Mouse (Mus musculus): ENCODE measurements around the gene Epha8. TPM values are rescaled to one million over a fixed set of nuclear protein-coding genes. Genes with fewer than 3 reads are reported as not detected.

The Epha8 gene
- polyA plus RNA-seq (2014; fragmentation: Illumina TruSeq; extraction: RNeasy Lipid Tissue Mini Kit (QIAGEN cat#74804); ENCODE audit: low read depth, low replicate concordance): not detected

DNA sequence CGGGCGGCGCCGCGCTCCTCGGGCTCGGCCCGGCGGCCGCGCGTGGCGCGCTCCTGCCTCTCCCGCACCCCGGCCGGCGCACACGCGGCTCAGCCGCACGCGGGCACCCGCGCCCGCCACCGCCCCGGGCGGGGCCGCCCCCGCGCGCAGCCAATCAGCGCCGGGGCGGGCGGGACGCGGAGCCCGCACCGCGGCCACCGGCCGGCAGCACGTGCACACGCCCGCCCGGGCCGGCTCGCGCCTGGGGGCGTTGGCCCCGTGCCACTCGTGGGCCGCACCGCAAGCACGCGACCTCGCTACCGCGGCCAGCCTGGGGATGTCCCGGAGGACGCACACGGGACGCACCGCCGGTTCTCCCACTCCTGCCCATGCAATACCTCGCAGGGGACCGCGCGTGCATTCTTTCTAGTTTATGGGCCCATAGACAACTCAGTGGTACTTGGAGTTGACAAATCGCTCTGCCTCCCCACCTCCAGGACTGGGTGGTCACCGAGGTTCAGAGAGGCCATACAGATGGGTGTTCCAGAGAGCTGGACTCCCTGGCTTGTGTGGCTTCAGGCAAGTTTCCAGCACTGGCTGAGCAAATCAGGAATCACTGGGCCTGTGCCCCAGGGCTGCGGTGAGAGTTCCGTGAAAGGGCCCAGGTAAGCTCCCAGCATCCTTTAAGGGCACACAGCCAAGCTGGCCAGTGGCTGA lies at the start of gene Epha8:
TSS of gene Epha8 (minus strand) at position 66 of the 696 bp plus-strand sequence.

GRCm38 (mm10) chr4:136898637-136899036 lies 58.0 kb downstream of the Epha8 start, which contains the start of gene C1qa:
C1qa (minus strand) TSS chr4:136898803.

GRCm38 (mm10) chr4:136892811-136893210 lies 63.8 kb downstream of the Epha8 start, which contains the start of gene C1qc:
C1qc (minus strand) TSS chr4:136893065.

DNA sequence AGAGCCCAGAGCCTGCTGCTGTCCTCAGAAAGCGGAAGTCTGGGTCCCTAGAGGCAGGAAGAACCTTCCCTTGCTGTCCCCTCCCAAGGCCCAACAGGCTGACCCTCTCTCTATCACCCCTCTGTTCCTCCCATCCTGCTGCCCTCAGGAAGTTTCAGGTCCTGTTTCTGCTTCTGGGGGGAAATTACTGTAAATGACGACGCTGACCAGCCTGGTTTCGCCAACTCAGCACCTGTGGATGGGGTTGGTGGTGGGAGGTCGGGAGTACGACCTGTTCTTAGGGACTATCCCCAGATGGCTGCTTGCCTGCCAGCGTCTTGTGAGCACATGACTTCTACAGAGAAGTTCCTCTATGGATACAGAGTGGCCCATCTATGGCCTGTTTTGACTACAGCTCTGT lies 70.5 kb downstream of the Epha8 start, which contains the start of gene C1qb:
TSS of gene C1qb (minus strand) at position 87 of the 400 bp plus-strand sequence.

Other genes with a start within 250 kb of the Epha8 start
- 0.11 TPM for gene Ephb2, start 120.8 kb downstream of the Epha8 start, polyA plus RNA-seq (2014; fragmentation: Illumina TruSeq; extraction: RNeasy Lipid Tissue Mini Kit (QIAGEN cat#74804); ENCODE audit: low read depth, low replicate concordance)
- 0.60 TPM for gene C1qb, start 70.6 kb downstream of the Epha8 start, polyA plus RNA-seq (2014; fragmentation: Illumina TruSeq; extraction: RNeasy Lipid Tissue Mini Kit (QIAGEN cat#74804); ENCODE audit: low read depth, low replicate concordance)
- 0.90 TPM for gene C1qc, start 63.8 kb downstream of the Epha8 start, polyA plus RNA-seq (2014; fragmentation: Illumina TruSeq; extraction: RNeasy Lipid Tissue Mini Kit (QIAGEN cat#74804); ENCODE audit: low read depth, low replicate concordance)
- gene C1qa, start 58.0 kb downstream of the Epha8 start, polyA plus RNA-seq (2014; fragmentation: Illumina TruSeq; extraction: RNeasy Lipid Tissue Mini Kit (QIAGEN cat#74804); ENCODE audit: low read depth, low replicate concordance): 1.8 TPM
- 1.0 TPM for gene Zbtb40, start 92.0 kb upstream of the Epha8 start, polyA plus RNA-seq (2014; fragmentation: Illumina TruSeq; extraction: RNeasy Lipid Tissue Mini Kit (QIAGEN cat#74804); ENCODE audit: low read depth, low replicate concordance)

All from testis, adult 10 weeks (tissue).